Mouse (Mus musculus): Measurements from ENCODE around the gene Atp6v1g3. TPM values are rescaled to one million over a fixed set of nuclear protein-coding genes. Genes with fewer than 3 reads are reported as not detected.

The Atp6v1g3 gene
- polyA plus RNA-seq, 1 experiment from 2014 or later, result not detected

- H3K27me3 ChIP-seq (replicated peaks; ENCODE audit: control insufficient read depth, insufficient read depth, low read length), result no peaks in the 10 kb centered on the region
- 66% methylated on average over 18 of the region's 18 CpGs for WGBS
- no peaks in the 10 kb centered on the region for H3K4me1 ChIP-seq (replicated peaks; ENCODE audit: control insufficient read depth, insufficient read depth, low read length)
- DNase-seq (ENCODE audit: low spot score), result no peak
- no peak overlapping the region for H3K9ac ChIP-seq (ENCODE audit: low read depth, low read length)
- H3K27ac ChIP-seq (ENCODE audit: low read depth, low read length), result no peak overlapping the region
- ATAC-seq (replicated peaks; ENCODE audit: low FRiP score), result no peak
- H3K36me3 ChIP-seq (ENCODE audit: control insufficient read depth, insufficient read depth, low read length), result no peaks in the 10 kb centered on the region
- H3K4me2 ChIP-seq, result no peak overlapping the region
- no peaks in the 10 kb centered on the region for H3K9me3 ChIP-seq (ENCODE audit: control insufficient read depth, low read length)
- H3K4me3 ChIP-seq (ENCODE audit: low read depth, low read length), result no peak overlapping the region
Measured at GRCm38 (mm10) chr1:138327466-138328245, 54.1 kb downstream of the Atp6v1g3 start.

- ATAC-seq (replicated peaks; ENCODE audit: low FRiP score) (no peak), DNase-seq (ENCODE audit: low spot score) (no peak)
- Histone ChIP-seq H3K9me3 (ENCODE audit: control insufficient read depth, low read length) (no peaks in the 10 kb centered on the region), H3K4me1 (replicated peaks; ENCODE audit: control insufficient read depth, insufficient read depth, low read length) (no peaks in the 10 kb centered on the region), H3K27me3 (replicated peaks; ENCODE audit: control insufficient read depth, insufficient read depth, low read length) (no peaks in the 10 kb centered on the region), H3K27ac (ENCODE audit: low read depth, low read length) (no peak overlapping the region), H3K9ac (ENCODE audit: low read depth, low read length) (no peak overlapping the region), H3K4me2 (no peak overlapping the region), H3K4me3 (ENCODE audit: low read depth, low read length) (no peak overlapping the region), H3K36me3 (ENCODE audit: control insufficient read depth, insufficient read depth, low read length) (no peaks in the 10 kb centered on the region)
- WGBS, result 18% methylated on average over 12 of the region's 12 CpGs
Measured at GRCm38 (mm10) chr1:138328320-138328719, 54.8 kb downstream of the Atp6v1g3 start.

DNA sequence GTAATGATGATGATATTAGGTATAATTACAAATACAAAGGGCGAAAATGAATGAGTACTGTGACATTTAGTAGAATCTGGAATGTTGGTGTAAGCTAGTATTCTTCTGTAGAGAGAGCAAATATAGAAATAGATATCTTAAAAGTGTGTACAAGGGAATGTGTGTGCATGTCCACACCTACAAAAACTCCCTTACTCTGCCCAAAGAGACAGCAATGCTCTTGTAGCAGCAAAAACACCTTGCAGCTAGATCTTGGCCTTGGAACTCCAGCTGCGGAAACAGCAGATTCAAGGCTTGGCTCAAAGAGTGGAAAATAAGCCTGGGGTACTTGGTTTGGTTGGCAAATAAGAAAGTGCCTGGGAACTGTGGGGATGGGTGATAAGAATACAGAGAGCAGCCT is 57.0 kb downstream of the Atp6v1g3 start:
- Histone ChIP-seq H3K4me3 (ENCODE audit: low read depth, low read length) (no peak overlapping the region), H3K36me3 (ENCODE audit: control insufficient read depth, insufficient read depth, low read length) (no peaks in the 10 kb centered on the region), H3K4me2 (no peak overlapping the region), H3K9ac (ENCODE audit: low read depth, low read length) (no peak overlapping the region), H3K27me3 (replicated peaks; ENCODE audit: control insufficient read depth, insufficient read depth, low read length) (no peaks in the 10 kb centered on the region), H3K27ac (ENCODE audit: low read depth, low read length) (no peak overlapping the region), H3K4me1 (replicated peaks; ENCODE audit: control insufficient read depth, insufficient read depth, low read length) (no peaks in the 10 kb centered on the region), H3K9me3 (ENCODE audit: control insufficient read depth, low read length) (no peaks in the 10 kb centered on the region)
- WGBS, result 86% methylated on average over 2 of the region's 2 CpGs
- ATAC-seq (replicated peaks; ENCODE audit: low FRiP score) (no peak), DNase-seq (ENCODE audit: low spot score) (no peak)

DNA sequence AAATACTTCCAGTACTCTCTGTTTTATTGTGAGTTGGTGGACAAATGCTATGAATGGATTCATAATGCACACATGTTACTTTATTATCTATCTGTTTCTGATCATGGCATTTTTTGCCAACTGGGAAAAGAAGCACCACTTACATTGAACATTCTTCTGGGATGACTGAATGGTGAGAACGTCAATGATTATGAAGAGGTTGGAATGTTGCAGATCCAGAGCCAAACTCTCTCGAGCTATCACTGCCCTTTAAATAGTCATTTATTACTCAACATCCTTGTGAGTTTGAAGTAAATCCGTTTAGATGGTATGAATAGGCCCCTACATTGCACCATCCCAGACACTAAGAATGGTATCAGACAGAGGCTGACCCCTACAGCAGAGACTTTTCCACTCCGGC is 58.1 kb downstream of the Atp6v1g3 start:
- no peaks in the 10 kb centered on the region for H3K9me3 ChIP-seq (ENCODE audit: control insufficient read depth, low read length)
- H3K4me1 ChIP-seq (replicated peaks; ENCODE audit: control insufficient read depth, insufficient read depth, low read length), result no peaks in the 10 kb centered on the region
- DNase-seq (ENCODE audit: low spot score) (no peak), ATAC-seq (replicated peaks; ENCODE audit: low FRiP score) (no peak)
- no peaks in the 10 kb centered on the region for H3K27me3 ChIP-seq (replicated peaks; ENCODE audit: control insufficient read depth, insufficient read depth, low read length)
- no peaks in the 10 kb centered on the region for H3K36me3 ChIP-seq (ENCODE audit: control insufficient read depth, insufficient read depth, low read length)
- 74% methylated on average over 4 of the region's 4 CpGs for WGBS
- H3K27ac ChIP-seq (ENCODE audit: low read depth, low read length), result no peak overlapping the region
- H3K9ac ChIP-seq (ENCODE audit: low read depth, low read length), result no peak overlapping the region
- no peak overlapping the region for H3K4me2 ChIP-seq
- no peak overlapping the region for H3K4me3 ChIP-seq (ENCODE audit: low read depth, low read length)

- no peak overlapping the region for H3K4me3 ChIP-seq (ENCODE audit: low read depth, low read length)
- H3K4me2 ChIP-seq, result no peak overlapping the region
- H3K9ac ChIP-seq (ENCODE audit: low read depth, low read length), result no peak overlapping the region
- H3K36me3 ChIP-seq (ENCODE audit: control insufficient read depth, insufficient read depth, low read length), result no peaks in the 10 kb centered on the region
- DNase-seq (ENCODE audit: low spot score) (no peak), ATAC-seq (replicated peaks; ENCODE audit: low FRiP score) (no peak)
- 74% methylated on average over 2 of the region's 2 CpGs for WGBS
- H3K9me3 ChIP-seq (ENCODE audit: control insufficient read depth, low read length), result no peaks in the 10 kb centered on the region
- H3K27me3 ChIP-seq (replicated peaks; ENCODE audit: control insufficient read depth, insufficient read depth, low read length), result no peaks in the 10 kb centered on the region
- no peaks in the 10 kb centered on the region for H3K4me1 ChIP-seq (replicated peaks; ENCODE audit: control insufficient read depth, insufficient read depth, low read length)
- no peak overlapping the region for H3K27ac ChIP-seq (ENCODE audit: low read depth, low read length)
Measured at GRCm38 (mm10) chr1:138334701-138335100, 61.2 kb downstream of the Atp6v1g3 start.

DNA sequence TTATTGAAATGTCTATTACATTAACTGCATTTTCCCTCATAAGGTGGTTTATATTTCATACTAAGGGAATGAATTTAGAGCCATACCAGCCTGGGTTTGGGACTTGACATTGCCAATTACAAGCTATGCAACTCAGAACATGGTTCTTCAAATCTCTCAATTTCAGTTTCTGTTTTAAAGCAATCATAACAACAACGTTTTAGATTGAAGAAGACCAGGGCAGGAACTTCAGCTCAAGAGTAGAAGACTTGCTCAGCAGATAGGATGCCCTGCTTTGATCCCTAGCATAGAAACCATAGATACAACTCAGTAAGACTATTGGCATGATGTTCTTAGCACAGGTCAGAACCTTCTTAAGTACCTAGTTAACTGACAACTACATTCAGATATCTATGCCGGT is 63.9 kb downstream of the Atp6v1g3 start:
- no peaks in the 10 kb centered on the region for H3K27me3 ChIP-seq (replicated peaks; ENCODE audit: control insufficient read depth, insufficient read depth, low read length)
- WGBS, result 81% methylated on average over 2 of the region's 2 CpGs
- ATAC-seq (replicated peaks; ENCODE audit: low FRiP score) (no peak), DNase-seq (ENCODE audit: low spot score) (no peak)
- H3K4me3 ChIP-seq (ENCODE audit: low read depth, low read length), result no peak overlapping the region
- H3K4me2 ChIP-seq, result no peak overlapping the region
- no peaks in the 10 kb centered on the region for H3K4me1 ChIP-seq (replicated peaks; ENCODE audit: control insufficient read depth, insufficient read depth, low read length)
- no peaks in the 10 kb centered on the region for H3K36me3 ChIP-seq (ENCODE audit: control insufficient read depth, insufficient read depth, low read length)
- no peaks in the 10 kb centered on the region for H3K9me3 ChIP-seq (ENCODE audit: control insufficient read depth, low read length)
- H3K9ac ChIP-seq (ENCODE audit: low read depth, low read length), result no peak overlapping the region
- no peak overlapping the region for H3K27ac ChIP-seq (ENCODE audit: low read depth, low read length)

Other genes with a start within 250 kb of the Atp6v1g3 start
- gene Ptprc, start 98.0 kb upstream of the Atp6v1g3 start, polyA plus RNA-seq (2014; fragmentation: Nextera tagmentation; extraction: Ambion mirVana), result 5.4 and 6.4 TPM in 2 replicates

Data from liver, embryonic 11.5 days (tissue).